Comparison of ENCODE assay signal across 14 mouse cellular contexts in genomic region chr12:8877413-8877812, GRCm38 (mm10). TPM values are rescaled to one million over a fixed set of nuclear protein-coding genes. Genes with fewer than 3 reads are reported as not detected.
DNase-seq lines count a peak whose midpoint lies in the region; ATAC-seq lines count a peak whose summit lies in the region.
"Had no signal": no experiment of that assay in that cellular context is flagged by ENCODE, and none has a peak within 500 bp of the region (broad histone marks: within the 10 kb centered on the region; RNA-seq: fewer than 3 reads in every experiment).

No protein-coding gene starts in this region.

- ATAC-seq in heart, embryonic 11.5 days (replicated peaks; ENCODE audit: insufficient number of reproducible peaks, low FRiP score, low TSS enrichment): no peak
- 0 out of 2 replicates have a peak, but pooled peaks have one; percentile 18 for ATAC-seq in heart, embryonic 13.5 days (ENCODE audit: extremely low read depth, insufficient number of reproducible peaks, low FRiP score, low TSS enrichment)

- H3K27me3 ChIP-seq in heart, embryonic 11.5 days (ENCODE audit: control insufficient read depth, insufficient read depth, low read length): no peaks in the 10 kb centered on the region
- no peaks in the 10 kb centered on the region; the same call in 1 of the 2 replicates for H3K27me3 ChIP-seq in heart, embryonic 13.5 days (replicated peaks)
- no peaks in the 10 kb centered on the region for H3K27me3 ChIP-seq in limb, embryonic 10.5 days (ENCODE audit: low read depth, poor library complexity, severe bottlenecking)
- H3K27me3 ChIP-seq: hindbrain, embryonic 13.5 days had no signal

- 67% methylated on average over 6 of the region's 6 CpGs for WGBS in heart, embryonic 11.5 days (ENCODE audit: insufficient replicate concordance)
- WGBS in heart, embryonic 13.5 days: 70% methylated on average over 6 of the region's 6 CpGs
- WGBS in limb, embryonic 10.5 days: 84% methylated on average over 6 of the region's 6 CpGs

- no peak overlapping the region for H3K4me3 ChIP-seq in heart, embryonic 11.5 days (ENCODE audit: low read depth, low read length)
- H3K4me3 ChIP-seq in brown adipose tissue, adult 24 weeks (ENCODE audit: insufficient read depth, low read depth, low read length): no peak overlapping the region
- no peak overlapping the region for H3K4me3 ChIP-seq in heart, embryonic 13.5 days
- H3K4me3 ChIP-seq in limb, embryonic 10.5 days: no peak overlapping the region
- H3K4me3 ChIP-seq: forebrain, embryonic 10.5 days; hindbrain, embryonic 13.5 days had no signal

- H3K4me2 ChIP-seq in heart, embryonic 11.5 days: no peak overlapping the region
- H3K4me2 ChIP-seq in heart, embryonic 13.5 days: no peak overlapping the region
- H3K4me2 ChIP-seq: hindbrain, embryonic 13.5 days had no signal

- DNase-seq in heart, adult 11 months: peak; percentile 98
- DNase-seq in limb, embryonic 10.5 days (ENCODE audit: low spot score): no peak
- DNase-seq in thymus, postnatal 0 days (ENCODE audit: low spot score): no peak
- no peak for DNase-seq in spleen, adult 18-20 months
- DNase-seq in embryo, embryonic 10 days (ENCODE audit: low spot score): no peak
- DNase-seq: cerebellum, adult 2 months; gastrocnemius, postnatal 10 days; thymus, adult 2 months had no signal

- no peak overlapping the region for H3K27ac ChIP-seq in heart, embryonic 11.5 days (ENCODE audit: low read depth, low read length)
- H3K27ac ChIP-seq in brown adipose tissue, adult 24 weeks (replicated peaks; ENCODE audit: low read depth, low read length): 0 out of 2 replicates have a peak overlapping the region, but pooled peaks have one; percentile 28
- peak overlapping the region; percentile 59; the same call in 1 of the 2 replicates for H3K27ac ChIP-seq in heart, embryonic 13.5 days (replicated peaks)
- 0 out of 2 replicates have a peak overlapping the region, but pooled peaks have one; percentile 7 for H3K27ac ChIP-seq in limb, embryonic 10.5 days
- H3K27ac ChIP-seq: forebrain, embryonic 10.5 days; hindbrain, embryonic 13.5 days had no signal

- no peaks in the 10 kb centered on the region for H3K4me1 ChIP-seq in heart, embryonic 11.5 days (ENCODE audit: control insufficient read depth, insufficient read depth, low read length)
- peaks cover 6% of the 10 kb centered on the region; the same call in 1 of the 2 replicates for H3K4me1 ChIP-seq in brown adipose tissue, adult 24 weeks (ENCODE audit: control insufficient read depth, insufficient read depth, insufficient read length, low read length)
- peaks cover 5% of the 10 kb centered on the region for H3K4me1 ChIP-seq in heart, embryonic 13.5 days
- H3K4me1 ChIP-seq in limb, embryonic 10.5 days: peaks cover 34% of the 10 kb centered on the region
- H3K4me1 ChIP-seq: hindbrain, embryonic 13.5 days had no signal

- no peaks in the 10 kb centered on the region for H3K9me3 ChIP-seq in heart, embryonic 11.5 days (replicated peaks; ENCODE audit: control insufficient read depth, low read length)
- no peaks in the 10 kb centered on the region for H3K9me3 ChIP-seq in heart, embryonic 13.5 days
- H3K9me3 ChIP-seq in limb, embryonic 10.5 days (replicated peaks): no peaks in the 10 kb centered on the region
- H3K9me3 ChIP-seq: forebrain, embryonic 10.5 days; G1E; hindbrain, embryonic 13.5 days had no signal

- H3K9ac ChIP-seq in heart, embryonic 11.5 days (ENCODE audit: low read depth, low read length): no peak overlapping the region
- no peak overlapping the region for H3K9ac ChIP-seq in heart, embryonic 13.5 days
- H3K9ac ChIP-seq: hindbrain, embryonic 13.5 days had no signal

- H3K36me3 ChIP-seq in heart, embryonic 11.5 days (ENCODE audit: control insufficient read depth, insufficient read depth, low read length): no peaks in the 10 kb centered on the region
- H3K36me3 ChIP-seq in heart, embryonic 13.5 days: no peaks in the 10 kb centered on the region
- no peaks in the 10 kb centered on the region for H3K36me3 ChIP-seq in limb, embryonic 10.5 days
- H3K36me3 ChIP-seq: forebrain, embryonic 10.5 days; G1E; hindbrain, embryonic 13.5 days had no signal

RNA-seq across cellular contexts. Expression of gene Laptm4a, which starts 44.1 kb away (rescaled TPM):
- polyA plus RNA-seq in heart, embryonic 11.5 days (2014; fragmentation: Nextera tagmentation; extraction: Ambion mirVana): 125 and 268 TPM in 2 replicates
- 307 and 401 TPM in 2 replicates for polyA plus RNA-seq in brown adipose tissue, adult 24 weeks (2012; ENCODE audit: insufficient read depth, insufficient read length, missing spikeins)
- polyA plus RNA-seq in heart, embryonic 13.5 days (2015; fragmentation: Nextera tagmentation; extraction: Ambion mirVana): 245 and 277 TPM in 2 replicates
- 156 and 185 TPM in 2 replicates for polyA plus RNA-seq in limb, embryonic 10.5 days (2016; fragmentation: Nextera tagmentation; extraction: Ambion mirVana)
- polyA plus RNA-seq in thymus, postnatal 0 days (2015; fragmentation: Nextera tagmentation; extraction: Ambion mirVana): 193 and 194 TPM in 2 replicates
